Mouse (Mus musculus) neural tube, embryonic 15.5 days (tissue): ENCODE measurements at regions not wholly inside any gene's neighbourhood (a gene's known extent, or its start where the extent isn't known, plus 50 kb on each side); places are given as distances from the start of the nearest gene placed in this dataset.
"Not testable (repeated sequence)": the region's sequence is repeated elsewhere in the genome, so short reads cannot be mapped to it uniquely, and the experiment has no call there.

Experiments
- ATAC-seq: fragments of 200-750 bp; cut with Nextera tagmentation; 2 replicates; pipeline ENCODE4 v1.8.0; 2017; ENCODE audit warnings: mild to moderate bottlenecking, moderate TSS enrichment, moderate library complexity; ENCODE audit not compliant: low FRiP score
- H3K27ac ChIP-seq: fragments of 300-500 bp; sonication (generic); replicated peaks from 2 replicates; pipeline ENCODE4 v1.5.1; 2015; ENCODE audit warnings: mild to moderate bottlenecking, inconsistent platforms
- H3K27me3 ChIP-seq: fragments of 300-500 bp; sonication (generic); replicated peaks from 2 replicates; pipeline ENCODE4 v1.6.1; 2015; ENCODE audit warnings: inconsistent platforms
- H3K36me3 ChIP-seq: fragments of 300-500 bp; sonication (generic); 2 replicates; pipeline ENCODE4 v1.6.1; 2015; ENCODE audit warnings: inconsistent platforms
- H3K4me1 ChIP-seq: fragments of 300-500 bp; sonication (generic); 2 replicates; pipeline ENCODE4 v1.6.1; 2015; ENCODE audit warnings: inconsistent platforms
- H3K4me2 ChIP-seq: fragments of 300-500 bp; sonication (generic); 2 replicates; pipeline ENCODE4 v1.6.1; 2015; ENCODE audit warnings: inconsistent platforms, mild to moderate bottlenecking, moderate library complexity
- H3K4me3 ChIP-seq: fragments of 300-500 bp; sonication (generic); replicated peaks from 2 replicates; pipeline ENCODE4 v1.5.1; 2015; ENCODE audit warnings: mild to moderate bottlenecking, inconsistent platforms
- H3K9ac ChIP-seq: fragments of 300-500 bp; sonication (generic); replicated peaks from 2 replicates; pipeline ENCODE4 v1.6.1; 2015; ENCODE audit warnings: mild to moderate bottlenecking, inconsistent platforms
- H3K9me3 ChIP-seq: fragments of 300-500 bp; sonication (generic); replicated peaks from 2 replicates; pipeline ENCODE4 v1.6.1; 2016; ENCODE audit warnings: inconsistent platforms
- WGBS: fragments of 180-500 bp; shearing (Covaris S2); methylation state at CpG from one replicate; pipeline ENCODE4 v1.1.7; 2015; ENCODE audit warnings: mixed read lengths; 5-methylcytosine and 5-hydroxymethylcytosine counted together

DNA sequence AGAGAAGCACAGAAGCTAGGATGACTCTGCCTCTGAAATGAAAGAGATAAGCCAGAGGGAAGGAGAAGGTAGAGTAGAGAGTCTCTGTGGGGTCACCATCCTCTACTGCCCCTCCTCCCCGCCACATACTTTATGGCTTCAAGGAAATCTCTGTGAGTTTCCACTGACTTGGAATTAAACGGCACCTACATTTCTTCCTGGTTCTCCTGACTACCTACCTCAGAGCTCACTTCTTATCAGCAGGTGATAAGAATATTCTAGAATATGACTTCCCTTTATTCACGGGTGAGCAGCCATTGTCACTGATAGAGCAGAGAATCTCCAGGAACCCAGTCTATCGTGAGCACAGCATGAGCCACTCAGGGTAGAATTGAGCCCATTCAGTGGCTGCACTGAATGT is 111.3 kb upstream of the Kcnk2 start:
- Histone ChIP-seq H3K36me3 (no peaks in the 10 kb centered on the region), H3K9ac (no peak overlapping the region), H3K4me3 (no peak overlapping the region), H3K4me2 (no peak overlapping the region), H3K9me3 (no peaks in the 10 kb centered on the region), H3K27ac (no peak overlapping the region), H3K27me3 (no peaks in the 10 kb centered on the region), H3K4me1 (no peaks in the 10 kb centered on the region)
- WGBS = 52% methylated on average over 4 of the region's 4 CpGs
- ATAC-seq = no peak

DNA sequence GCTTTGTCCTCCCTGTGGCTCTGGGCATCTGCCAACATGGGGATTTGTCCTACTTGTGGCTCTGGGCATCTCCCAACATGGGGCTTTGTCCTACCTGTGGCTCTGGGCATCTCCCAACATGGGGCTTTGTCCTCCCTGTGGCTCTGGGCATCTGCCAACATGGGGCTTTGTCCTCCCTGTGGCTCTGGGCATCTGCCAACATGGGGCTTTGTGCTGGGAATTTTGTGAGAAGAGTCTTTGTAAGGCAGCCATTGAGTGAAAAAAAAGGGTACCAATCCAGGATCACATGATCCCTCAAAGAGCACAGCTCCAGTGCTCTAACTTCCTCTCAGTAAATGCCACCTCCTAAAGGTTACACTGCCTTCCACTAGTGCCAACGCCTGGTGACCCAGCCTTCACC is 105.2 kb upstream of the Kcnk2 start:
- 91% methylated on average over 1 of the region's 1 CpGs for WGBS
- H3K27ac ChIP-seq, H3K9ac ChIP-seq, H3K4me1 ChIP-seq, ATAC-seq, H3K4me3 ChIP-seq, H3K4me2 ChIP-seq, H3K27me3 ChIP-seq, H3K36me3 ChIP-seq, H3K9me3 ChIP-seq: not testable (repeated sequence)

DNA sequence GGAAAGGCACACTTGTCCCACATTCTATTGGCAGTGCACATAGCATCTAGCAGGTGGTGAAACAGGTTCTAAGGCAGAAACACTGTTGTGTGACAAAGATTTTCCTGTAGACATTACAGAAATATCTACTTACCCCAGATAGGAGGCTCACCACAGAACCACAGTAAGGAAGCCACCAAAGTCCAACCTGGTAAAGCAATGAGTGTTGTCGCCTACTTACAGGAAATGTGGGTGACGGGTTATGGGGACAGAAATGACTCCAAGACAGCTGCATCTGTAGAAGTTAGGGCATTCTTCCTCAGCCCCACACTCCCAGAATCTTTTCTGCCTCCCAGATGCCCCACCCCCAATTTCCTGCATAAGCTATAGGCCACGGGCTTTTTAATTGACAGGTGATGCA is 97.6 kb upstream of the Kcnk2 start:
- Histone ChIP-seq H3K4me3 (no peak overlapping the region), H3K9me3 (no peaks in the 10 kb centered on the region), H3K4me2 (no peak overlapping the region), H3K27me3 (no peaks in the 10 kb centered on the region), H3K4me1 (peaks cover 18% of the 10 kb centered on the region), H3K27ac (no peak overlapping the region), H3K36me3 (no peaks in the 10 kb centered on the region), H3K9ac (no peak overlapping the region)
- ATAC-seq = no peak
- 88% methylated on average over 3 of the region's 3 CpGs for WGBS

- 77% methylated on average over 4 of the region's 4 CpGs for WGBS
- Histone ChIP-seq H3K36me3 (no peaks in the 10 kb centered on the region), H3K4me2 (no peak overlapping the region)
Observed at GRCm38 (mm10) chr1:189499141-189499540, 97.1 kb upstream of the Kcnk2 start.

GRCm38 (mm10) chr1:189497031-189497430 is 95.0 kb upstream of the Kcnk2 start:
- no peaks in the 10 kb centered on the region for H3K27me3 ChIP-seq
- no peak overlapping the region for H3K4me3 ChIP-seq
- peak; percentile 61; the same call in 1 of the 2 replicates for ATAC-seq
- no peak overlapping the region for H3K4me2 ChIP-seq
- H3K36me3 ChIP-seq = no peaks in the 10 kb centered on the region
- H3K9ac ChIP-seq = no peak overlapping the region
- peaks cover 22% of the 10 kb centered on the region for H3K4me1 ChIP-seq
- peak overlapping the region; percentile 45; the same call in 1 of the 2 replicates for H3K27ac ChIP-seq
- WGBS = 45% methylated on average over 9 of the region's 9 CpGs
- no peaks in the 10 kb centered on the region for H3K9me3 ChIP-seq

More at GRCm38 (mm10) chr1:189499141-189499540, 97.1 kb upstream of the Kcnk2 start:
- Histone ChIP-seq H3K27me3 (no peaks in the 10 kb centered on the region), H3K9me3 (no peaks in the 10 kb centered on the region), H3K4me1 (peaks cover 22% of the 10 kb centered on the region), H3K9ac (no peak overlapping the region), H3K27ac (no peak overlapping the region), H3K4me3 (no peak overlapping the region)
- no peak for ATAC-seq

- 79% methylated on average over 11 of the region's 11 CpGs for WGBS
- H3K27ac ChIP-seq = 0 out of 2 replicates have a peak overlapping the region, but pooled peaks have one; percentile 3
- H3K27me3 ChIP-seq = no peaks in the 10 kb centered on the region
- no peak overlapping the region for H3K9ac ChIP-seq
- H3K36me3 ChIP-seq = no peaks in the 10 kb centered on the region
- H3K9me3 ChIP-seq = no peaks in the 10 kb centered on the region
- H3K4me1 ChIP-seq = peaks cover 22% of the 10 kb centered on the region
- H3K4me3 ChIP-seq = no peak overlapping the region
- no peak overlapping the region for H3K4me2 ChIP-seq
- no peak for ATAC-seq
Observed at GRCm38 (mm10) chr1:189495386-189496150, 93.5 kb upstream of the Kcnk2 start.

GRCm38 (mm10) chr1:189494896-189495295 is 92.8 kb upstream of the Kcnk2 start:
- Histone ChIP-seq H3K9me3 (no peaks in the 10 kb centered on the region), H3K36me3 (no peaks in the 10 kb centered on the region), H3K4me3 (no peak overlapping the region), H3K27me3 (no peaks in the 10 kb centered on the region), H3K4me1 (peaks cover 22% of the 10 kb centered on the region), H3K9ac (no peak overlapping the region), H3K4me2 (no peak overlapping the region), H3K27ac (no peak overlapping the region)
- ATAC-seq = no peak
- WGBS = 31% methylated on average over 11 of the region's 11 CpGs

GRCm38 (mm10) chr1:189485336-189485735 is 83.3 kb upstream of the Kcnk2 start:
- Histone ChIP-seq H3K4me2 (no peak overlapping the region), H3K36me3 (no peaks in the 10 kb centered on the region), H3K4me1 (no peaks in the 10 kb centered on the region), H3K9ac (no peak overlapping the region), H3K27ac (no peak overlapping the region), H3K9me3 (no peaks in the 10 kb centered on the region), H3K4me3 (no peak overlapping the region), H3K27me3 (no peaks in the 10 kb centered on the region)
- no peak for ATAC-seq
- WGBS = 97% methylated on average over 4 of the region's 4 CpGs

DNA sequence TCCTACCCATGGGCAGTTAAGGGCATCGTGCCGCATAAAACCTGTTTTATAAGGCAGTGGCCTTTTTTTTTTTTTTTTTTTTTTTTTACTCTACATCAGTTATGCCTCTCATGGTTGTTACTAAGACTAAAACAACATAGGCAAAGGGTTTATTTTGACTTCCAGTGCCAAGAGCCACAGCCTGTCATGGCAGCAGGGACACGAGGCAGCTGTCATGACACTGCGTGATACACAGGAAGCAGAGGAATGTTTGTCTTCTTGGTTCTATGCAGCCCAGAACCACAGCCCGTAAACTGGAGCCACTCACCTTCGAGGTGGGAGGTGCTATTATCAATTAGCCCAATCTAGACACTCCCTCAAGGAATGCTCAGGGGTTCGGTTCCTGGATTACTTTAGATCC is 81.3 kb upstream of the Kcnk2 start:
- H3K4me1 ChIP-seq = no peaks in the 10 kb centered on the region
- 87% methylated on average over 7 of the region's 7 CpGs for WGBS
- no peaks in the 10 kb centered on the region for H3K36me3 ChIP-seq
- no peak for ATAC-seq
- no peak overlapping the region for H3K4me2 ChIP-seq
- H3K27ac ChIP-seq = no peak overlapping the region
- no peak overlapping the region for H3K9ac ChIP-seq
- H3K9me3 ChIP-seq = no peaks in the 10 kb centered on the region
- no peak overlapping the region for H3K4me3 ChIP-seq
- no peaks in the 10 kb centered on the region for H3K27me3 ChIP-seq

DNA sequence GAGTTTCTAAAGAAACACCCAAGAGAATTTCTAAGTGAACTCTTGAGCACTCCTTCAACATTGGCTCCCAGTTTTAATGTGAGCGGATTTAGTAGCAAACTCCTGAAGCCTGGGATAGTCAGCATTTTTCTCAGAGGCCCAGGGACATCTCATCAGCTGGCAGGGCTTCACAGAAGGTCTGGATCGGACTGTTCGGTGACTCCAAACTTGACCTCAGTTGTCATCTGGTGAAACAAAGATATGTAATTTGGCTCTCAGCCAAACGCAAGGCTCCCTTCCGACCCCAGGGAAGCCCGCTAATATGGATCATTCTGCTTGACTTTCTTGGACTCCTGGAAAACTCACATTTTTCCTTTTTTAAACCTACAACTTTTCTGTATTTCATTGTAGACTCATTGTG is 76.0 kb upstream of the Kcnk2 start:
- H3K9me3 ChIP-seq = no peaks in the 10 kb centered on the region
- ATAC-seq = no peak

DNA sequence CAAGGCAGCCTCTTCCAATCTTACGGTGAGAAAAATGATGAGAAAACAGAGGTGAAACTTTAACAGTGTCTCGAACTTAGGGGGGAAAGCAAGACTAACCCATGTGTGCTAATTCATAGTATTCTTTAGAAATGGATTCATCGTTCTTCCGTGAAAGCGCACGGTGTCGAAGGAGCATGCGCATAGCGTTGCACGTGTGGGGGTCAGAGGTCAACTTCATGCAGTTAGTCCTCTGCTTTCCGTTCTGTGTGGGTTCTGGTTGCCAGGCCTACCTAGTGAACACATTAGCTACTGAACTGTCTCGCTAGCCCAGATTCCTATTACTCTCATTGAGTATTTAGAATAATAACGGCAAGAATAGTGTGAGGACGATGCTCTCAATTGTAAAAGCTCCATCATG is 74.7 kb upstream of the Kcnk2 start:
- whole genome bisulfite sequencing = 92% methylated on average over 14 of the region's 14 CpGs
- Histone ChIP-seq H3K9ac (no peak overlapping the region), H3K9me3 (no peaks in the 10 kb centered on the region), H3K4me3 (no peak overlapping the region), H3K27ac (no peak overlapping the region), H3K36me3 (no peaks in the 10 kb centered on the region), H3K27me3 (no peaks in the 10 kb centered on the region), H3K4me2 (no peak overlapping the region), H3K4me1 (no peaks in the 10 kb centered on the region)
- ATAC-seq = no peak

More for the DNA sequence above, 76.0 kb upstream of the Kcnk2 start:
- Histone ChIP-seq H3K4me1 (no peaks in the 10 kb centered on the region), H3K9ac (no peak overlapping the region), H3K4me2 (no peak overlapping the region), H3K27me3 (no peaks in the 10 kb centered on the region), H3K27ac (no peak overlapping the region), H3K4me3 (no peak overlapping the region), H3K36me3 (no peaks in the 10 kb centered on the region)
- WGBS = 79% methylated on average over 6 of the region's 6 CpGs

- Histone ChIP-seq H3K9me3 (no peaks in the 10 kb centered on the region), H3K27ac (no peak overlapping the region), H3K9ac (no peak overlapping the region), H3K4me1 (no peaks in the 10 kb centered on the region), H3K4me3 (no peak overlapping the region), H3K4me2 (no peak overlapping the region), H3K27me3 (no peaks in the 10 kb centered on the region), H3K36me3 (no peaks in the 10 kb centered on the region)
- ATAC-seq = no peak
- 94% methylated on average over 4 of the region's 4 CpGs for WGBS
Observed at GRCm38 (mm10) chr1:189473071-189473470, 71.0 kb upstream of the Kcnk2 start.
